14 mouse cellular contexts compared by ENCODE assay signal in genomic region chr7:83811916-83812315, GRCm38 (mm10). TPM values are rescaled to one million over a fixed set of nuclear protein-coding genes. Genes with fewer than 3 reads are reported as not detected.
DNase-seq lines count a peak whose midpoint lies in the region; ATAC-seq and TF ChIP-seq lines count a peak whose summit lies in the region.
"Had no signal": no experiment of that assay in that cellular context is flagged by ENCODE, and none has a peak within 500 bp of the region (broad histone marks: within the 10 kb centered on the region; RNA-seq: fewer than 3 reads in every experiment).

No protein-coding gene starts in this region.

- peak overlapping the region; percentile 90; the same call in 1 of the 2 replicates for H3K27ac ChIP-seq in forebrain, embryonic 10.5 days
- H3K27ac ChIP-seq in forebrain, embryonic 13.5 days = no peak overlapping the region
- H3K27ac ChIP-seq in liver, adult 2 months (replicated peaks; ENCODE audit: insufficient read depth, low read depth, low read length) = peak overlapping the region; percentile 20
- H3K27ac ChIP-seq in intestine, embryonic 16.5 days (ENCODE audit: low read length) = peak overlapping the region; percentile 55
- H3K27ac ChIP-seq: forebrain, embryonic 15.5 days; hindbrain, embryonic 15.5 days had no signal

- no peak overlapping the region for H3K9ac ChIP-seq in forebrain, embryonic 13.5 days
- no peak overlapping the region for H3K9ac ChIP-seq in liver, adult 2 months (ENCODE audit: low read depth, low read length)
- no peak overlapping the region for H3K9ac ChIP-seq in intestine, embryonic 16.5 days (ENCODE audit: low read depth, low read length)
- H3K9ac ChIP-seq: forebrain, embryonic 15.5 days; hindbrain, embryonic 15.5 days had no signal

- no peak overlapping the region for H3K4me2 ChIP-seq in forebrain, embryonic 13.5 days
- H3K4me2 ChIP-seq in intestine, embryonic 16.5 days (ENCODE audit: low read depth, low read length) = no peak overlapping the region
- H3K4me2 ChIP-seq: forebrain, embryonic 15.5 days; hindbrain, embryonic 15.5 days had no signal

- H3K79me2 ChIP-seq in liver, adult 2 months (ENCODE audit: control insufficient read depth, insufficient read depth, low read length) = no peaks in the 10 kb centered on the region

- H3K9me3 ChIP-seq in forebrain, embryonic 10.5 days = 0 out of 2 replicates have a peak, but pooled peaks cover 4% of the 10 kb centered on the region
- H3K9me3 ChIP-seq in forebrain, embryonic 13.5 days (replicated peaks) = no peaks in the 10 kb centered on the region
- no peaks in the 10 kb centered on the region for H3K9me3 ChIP-seq in intestine, embryonic 16.5 days (ENCODE audit: control insufficient read depth, low read length)
- H3K9me3 ChIP-seq: forebrain, embryonic 15.5 days; hindbrain, embryonic 15.5 days had no signal

- DNase-seq in forebrain, embryonic 10.5 days (ENCODE audit: extremely low spot score, low spot score) = no peak
- no peak for DNase-seq in liver, adult 2 months (ENCODE audit: extremely low read depth, low read depth, low spot score)
- DNase-seq in liver = no peak
- DNase-seq in lung, postnatal 36 days = peak; percentile 41
- no peak for DNase-seq in left cerebral cortex, postnatal 14 days (ENCODE audit: low spot score in 2 of 2)
- DNase-seq in urinary bladder, adult 2 months (ENCODE audit: low spot score) = no peak

- no peaks in the 10 kb centered on the region for H3K36me3 ChIP-seq in forebrain, embryonic 10.5 days (replicated peaks)
- H3K36me3 ChIP-seq in forebrain, embryonic 13.5 days (ENCODE audit: poor library complexity, severe bottlenecking) = no peaks in the 10 kb centered on the region
- no peaks in the 10 kb centered on the region for H3K36me3 ChIP-seq in liver, adult 2 months (ENCODE audit: control insufficient read depth, insufficient read depth, low read length)
- H3K36me3 ChIP-seq in intestine, embryonic 16.5 days (ENCODE audit: control insufficient read depth, insufficient read depth, low read length) = no peaks in the 10 kb centered on the region
- H3K36me3 ChIP-seq: forebrain, embryonic 15.5 days; hindbrain, embryonic 15.5 days had no signal

- ATAC-seq in forebrain, embryonic 13.5 days = no peak
- no peak for ATAC-seq in intestine, embryonic 16.5 days
- ATAC-seq: forebrain, embryonic 15.5 days had no signal

- no peak for TF ChIP-seq POLR2A in liver, adult 2 months (IDR thresholded peaks at IDR 0.05; ENCODE audit: extremely low read depth, insufficient read depth, low read length)

- TF ChIP-seq CTCF in liver, adult 2 months (IDR thresholded peaks at IDR 0.05; ENCODE audit: low read depth, low read length) = no peak

- intact Hi-C loops in left cerebral cortex, postnatal 14 days (cut with DNase I) = loop anchor here (5.0 kb wide), 1 partner anchor 70 kb away; the partner anchor contains the start of genes Mesd and Tlnrd1

- WGBS in forebrain, embryonic 10.5 days = 88% methylated on average over 8 of the region's 8 CpGs
- 91% methylated on average over 8 of the region's 8 CpGs for WGBS in forebrain, embryonic 13.5 days
- 84% methylated on average over 8 of the region's 8 CpGs for WGBS in liver, adult 2 months
- 59% methylated on average over 8 of the region's 8 CpGs for WGBS in intestine, embryonic 16.5 days

- peaks cover 62% of the 10 kb centered on the region for H3K4me1 ChIP-seq in forebrain, embryonic 10.5 days
- peaks cover 24% of the 10 kb centered on the region for H3K4me1 ChIP-seq in forebrain, embryonic 13.5 days
- peaks cover 2% of the 10 kb centered on the region; the same call in 1 of the 2 replicates for H3K4me1 ChIP-seq in liver, adult 2 months (ENCODE audit: control insufficient read depth, insufficient read depth, low read length)
- H3K4me1 ChIP-seq in intestine, embryonic 16.5 days (ENCODE audit: control insufficient read depth, insufficient read depth, low read length) = peaks cover 14% of the 10 kb centered on the region

- no peak overlapping the region for H3K4me3 ChIP-seq in forebrain, embryonic 10.5 days
- H3K4me3 ChIP-seq in forebrain, embryonic 13.5 days = no peak overlapping the region
- no peak overlapping the region for H3K4me3 ChIP-seq in liver, adult 2 months (ENCODE audit: insufficient read depth, low read depth, low read length)
- no peak overlapping the region for H3K4me3 ChIP-seq in intestine, embryonic 16.5 days (ENCODE audit: low read length)
- H3K4me3 ChIP-seq: forebrain, embryonic 15.5 days; hindbrain, embryonic 15.5 days; myocyte had no signal

- H3K27me3 ChIP-seq in forebrain, embryonic 10.5 days (ENCODE audit: poor library complexity, severe bottlenecking) = 0 out of 2 replicates have a peak, but pooled peaks cover 4% of the 10 kb centered on the region
- H3K27me3 ChIP-seq in forebrain, embryonic 13.5 days = no peaks in the 10 kb centered on the region
- H3K27me3 ChIP-seq in liver, adult 2 months (ENCODE audit: control insufficient read depth, insufficient read depth, low read length) = no peaks in the 10 kb centered on the region
- H3K27me3 ChIP-seq in intestine, embryonic 16.5 days (replicated peaks; ENCODE audit: control insufficient read depth, insufficient read depth, low read length) = no peaks in the 10 kb centered on the region
- H3K27me3 ChIP-seq: forebrain, embryonic 15.5 days; hindbrain, embryonic 15.5 days had no signal

RNA-seq across cellular contexts. Expression of gene Cfap161, which starts 17.2 kb away (rescaled TPM):
- polyA plus RNA-seq in forebrain, embryonic 10.5 days (2016; fragmentation: Nextera tagmentation; extraction: Ambion mirVana) = 0.12 TPM in 1 of 2 replicates, not detected in the other
- 0.45 and 0.79 TPM in 2 replicates for polyA plus RNA-seq in forebrain, embryonic 13.5 days (2015; fragmentation: Nextera tagmentation; extraction: Ambion mirVana)
- not detected in 2 replicates for total RNA-seq in liver, adult 2 months (2014; rRNA removed)
- not detected in 2 replicates for polyA plus RNA-seq in liver, adult 2 months (2012; rRNA removed)
- polyA plus RNA-seq in intestine, embryonic 16.5 days (2015; fragmentation: Nextera tagmentation; extraction: Ambion mirVana) = 0.13 TPM in 1 of 2 replicates, not detected in the other
- total RNA-seq in left cerebral cortex, postnatal 14 days (2021) = under 1 TPM; 0.64 to 0.68 TPM
- polyA plus RNA-seq in urinary bladder, adult 2 months (2012; rRNA removed) = 0.10 TPM in 1 of 2 replicates, not detected in the other
- total RNA-seq: common myeloid progenitor, adult 5-6 weeks; gastrocnemius, postnatal 4 days had no signal
- polyA plus RNA-seq: C2C12 had no signal
